Mouse (Mus musculus) layer of hippocampus, postnatal 10 days (tissue): ENCODE data around the gene Zkscan14. TPM values are rescaled to one million over a fixed set of nuclear protein-coding genes. Genes with fewer than 3 reads are reported as not detected.

Experiments used
- DNase-seq, 2 experiments: peaks; one replicate each; pipeline ENCODE4 v3.0.0; 2021; ENCODE audit warnings: low spot score in 2 of 2
- total RNA-seq, 2 experiments: library from RNA; stranded (reverse); gene quantifications; 2 replicates each; pipeline ENCODE4 v1.2.3; 2021

Zkscan14 gene
- total RNA-seq, 2 experiments from 2014 or later: 9.4 to 9.9 TPM

DNA sequence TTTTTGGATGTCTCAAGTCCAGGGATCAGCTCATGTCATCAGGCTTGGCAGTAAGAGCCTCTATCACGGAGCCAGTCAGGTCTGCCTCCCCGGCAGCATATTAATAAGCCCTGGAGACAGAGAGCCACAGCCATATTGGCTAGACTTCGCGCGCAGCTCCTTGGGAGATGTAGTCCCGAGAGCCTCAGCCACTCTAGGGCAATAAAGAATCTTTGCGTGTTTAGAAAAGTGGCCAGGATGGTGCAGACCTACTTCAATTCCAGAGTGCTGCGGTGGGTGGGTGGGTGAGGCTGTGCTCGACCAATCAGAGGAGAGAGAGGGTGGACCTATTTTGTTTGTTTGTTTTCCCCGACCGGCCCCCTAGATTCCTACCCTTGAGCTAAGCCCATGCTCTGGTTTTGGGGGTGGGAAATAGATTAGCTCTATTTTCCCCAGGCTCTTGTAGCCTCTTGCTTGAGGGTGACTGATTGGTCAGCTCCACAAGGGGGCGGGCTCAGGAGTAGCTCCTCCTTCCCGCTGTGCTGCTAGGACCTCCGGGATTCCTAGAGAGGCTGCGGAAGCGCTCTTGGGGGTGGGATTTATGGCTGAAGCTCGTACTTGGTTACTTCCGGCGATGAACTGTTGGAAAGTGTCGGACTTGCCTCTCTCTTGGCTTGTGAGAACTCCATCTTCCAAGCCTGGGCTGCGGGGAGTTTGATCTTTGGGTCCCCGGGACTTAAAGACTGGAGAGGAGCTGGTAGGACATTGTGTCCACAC lies 2.4 kb upstream of the Zkscan14 start, which contains the start of gene Zkscan5:
Zkscan5 (plus strand) TSS at position 627 of the 756 bp plus-strand sequence.
- DNase-seq: peak; percentile 97 to 98

DNA sequence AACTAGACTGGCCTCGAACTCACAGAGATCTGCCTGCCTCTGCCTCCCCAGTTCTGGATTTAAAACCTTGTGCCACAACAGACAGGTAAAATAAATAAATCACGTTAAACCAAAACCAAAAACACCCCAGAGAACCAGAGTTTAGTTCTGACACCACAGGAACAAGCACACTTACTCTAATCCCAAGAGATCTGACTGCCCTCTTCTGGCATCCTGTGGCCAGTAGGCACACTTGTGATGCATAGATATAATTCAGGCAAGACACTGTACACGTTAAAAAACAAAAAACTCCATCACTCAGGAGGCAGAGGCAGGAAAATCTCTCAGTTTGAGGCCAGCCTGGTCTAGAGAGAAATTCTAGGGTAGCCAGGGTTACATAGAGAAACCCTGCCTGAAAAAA lies 778 bp upstream of the Zkscan14 start:
- no peak for DNase-seq

DNA sequence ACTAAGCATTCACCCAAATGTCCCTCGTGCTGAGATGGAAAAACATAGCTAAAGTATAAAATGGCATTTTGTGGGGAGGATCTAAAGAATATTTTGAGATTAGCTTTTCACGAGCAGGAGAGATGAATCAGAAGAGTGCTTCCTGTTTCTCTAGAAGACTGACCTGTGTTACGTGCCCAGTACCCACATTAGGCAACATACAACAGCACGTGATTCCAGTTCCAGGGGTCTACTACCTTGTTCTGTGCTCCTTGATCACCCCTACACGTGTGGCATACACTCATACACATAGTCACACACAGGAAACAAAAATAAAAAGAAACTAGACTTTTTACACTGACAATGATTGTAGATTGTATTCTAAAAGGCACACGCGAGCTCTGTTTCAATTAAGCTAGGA lies 1.3 kb downstream of the Zkscan14 start:
- no peak for DNase-seq

DNA sequence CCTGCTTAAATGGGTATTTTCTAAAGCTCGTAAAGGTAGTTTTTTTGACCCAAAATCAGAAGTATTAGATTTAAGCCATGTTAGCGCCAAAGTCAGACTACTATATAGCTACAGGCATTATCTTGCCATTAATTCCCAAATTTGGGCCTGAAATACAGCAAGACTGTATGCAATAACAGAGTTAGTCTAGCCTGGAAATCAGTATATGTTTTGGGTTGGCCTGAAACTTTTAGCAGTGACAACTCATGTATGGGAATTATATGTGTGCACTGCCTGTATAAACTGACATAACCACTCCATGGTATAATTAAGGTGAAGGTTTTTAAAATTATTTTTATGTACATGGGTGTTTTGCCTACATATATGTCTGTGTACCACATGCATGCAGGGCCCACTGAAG lies 9.7 kb downstream of the Zkscan14 start, which contains the start of gene Atp5j2:
Atp5j2 (minus strand) TSS at position 101 of the 400 bp plus-strand sequence.
- no peak for DNase-seq

DNA sequence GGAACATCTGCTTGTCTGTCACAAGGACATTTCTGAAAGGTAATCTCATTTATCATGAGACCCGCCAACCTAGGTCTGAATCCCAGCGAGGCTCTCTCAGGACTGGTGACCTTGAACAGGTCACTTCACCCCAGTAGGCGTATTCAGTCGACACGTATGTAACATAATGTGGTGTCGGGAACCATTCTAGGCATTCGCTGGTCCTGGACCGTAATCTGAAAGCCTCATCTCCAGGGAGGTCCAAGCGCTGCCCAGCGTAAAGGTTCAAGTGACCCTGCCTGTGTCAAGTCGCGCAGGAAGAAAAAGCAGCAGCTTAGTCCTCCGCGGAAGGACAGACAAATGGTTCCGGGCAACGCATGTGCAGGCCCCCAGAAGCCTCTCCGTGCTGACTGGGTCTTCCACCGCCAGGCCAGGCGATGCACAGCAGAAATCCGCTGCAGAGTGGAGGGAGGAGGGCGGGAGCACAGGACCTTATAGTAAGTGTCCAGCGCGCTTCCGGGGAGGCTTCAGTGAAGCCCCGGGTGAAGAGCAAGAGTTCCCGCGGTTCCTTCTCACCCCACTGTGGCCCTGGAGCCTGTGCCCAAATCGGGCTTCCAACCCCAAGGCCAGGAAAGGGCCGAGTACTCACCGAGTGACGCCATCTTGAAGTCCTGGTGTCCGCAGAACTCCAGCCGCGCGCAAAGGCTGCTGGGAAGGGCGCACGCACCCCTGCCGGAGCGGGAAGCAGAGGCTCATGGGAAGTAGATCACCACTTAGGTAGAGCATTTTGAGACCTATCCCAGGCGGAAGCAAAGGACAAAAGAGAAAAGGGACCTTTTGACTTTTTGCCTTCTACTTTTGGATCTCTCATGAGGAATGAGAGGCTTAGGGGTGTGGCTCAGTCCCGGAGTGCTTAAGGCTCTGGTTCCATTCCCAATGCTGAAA lies 10.5 kb downstream of the Zkscan14 start:
- peak; percentile 84 to 91 for DNase-seq

DNA sequence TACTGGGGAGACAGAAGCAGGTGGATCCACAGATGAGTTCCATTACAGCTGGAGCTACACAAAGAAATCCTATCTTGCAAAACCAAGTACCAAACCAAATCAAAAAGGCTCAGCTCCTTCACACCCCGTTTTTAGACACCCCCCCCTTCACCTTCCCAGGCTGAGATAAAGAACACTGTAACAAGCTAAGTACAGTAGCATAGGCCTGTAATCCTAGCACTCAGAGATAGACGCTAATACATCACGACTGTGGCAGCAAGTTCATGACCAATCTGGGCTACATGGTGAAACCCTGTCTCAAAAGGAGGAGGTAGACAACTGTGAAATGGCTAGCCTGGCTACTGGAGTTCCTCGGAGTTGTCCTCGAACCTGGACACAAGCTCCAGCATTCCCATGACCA lies 11.3 kb downstream of the Zkscan14 start:
- no peak for DNase-seq

DNA sequence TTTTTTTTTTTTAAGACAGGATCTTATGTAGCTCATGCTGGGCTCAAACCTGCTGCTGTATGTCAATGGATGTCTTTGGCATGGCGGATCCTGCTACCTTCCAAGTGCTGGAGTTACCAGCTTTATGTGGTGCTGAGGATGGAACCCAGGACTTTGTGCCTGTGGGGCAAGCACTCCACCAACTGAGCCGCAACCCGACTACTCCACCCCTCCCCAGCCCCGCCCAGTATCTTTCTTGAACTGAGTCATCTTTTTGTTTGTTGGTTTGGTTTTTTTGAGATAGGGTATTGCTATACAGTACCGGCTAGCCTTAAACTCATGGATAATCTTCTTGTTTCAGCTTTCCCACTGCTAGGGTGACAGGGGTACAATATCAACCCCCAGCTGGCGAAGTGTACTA lies 12.3 kb downstream of the Zkscan14 start:
- no peak for DNase-seq

DNA sequence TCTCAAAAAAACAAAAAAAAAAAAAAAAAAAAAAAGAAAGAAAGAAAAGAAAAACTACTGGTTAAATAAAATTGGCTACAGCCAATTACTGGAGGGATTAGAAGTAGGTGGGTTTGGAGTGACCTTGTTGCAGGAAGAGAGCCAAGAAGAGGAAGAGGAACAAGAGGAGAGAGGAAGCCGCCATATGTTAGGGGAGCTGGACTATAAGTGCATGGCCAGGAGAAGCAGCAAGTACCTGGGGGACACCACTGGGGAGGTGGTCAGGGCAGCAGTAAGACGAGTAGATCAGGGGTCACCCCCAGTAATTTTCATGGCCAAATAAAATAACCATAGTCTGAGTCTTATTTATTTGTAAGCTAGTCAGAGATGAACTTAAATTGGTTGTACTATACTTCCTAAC lies 16.4 kb downstream of the Zkscan14 start:
- no peak for DNase-seq

DNA sequence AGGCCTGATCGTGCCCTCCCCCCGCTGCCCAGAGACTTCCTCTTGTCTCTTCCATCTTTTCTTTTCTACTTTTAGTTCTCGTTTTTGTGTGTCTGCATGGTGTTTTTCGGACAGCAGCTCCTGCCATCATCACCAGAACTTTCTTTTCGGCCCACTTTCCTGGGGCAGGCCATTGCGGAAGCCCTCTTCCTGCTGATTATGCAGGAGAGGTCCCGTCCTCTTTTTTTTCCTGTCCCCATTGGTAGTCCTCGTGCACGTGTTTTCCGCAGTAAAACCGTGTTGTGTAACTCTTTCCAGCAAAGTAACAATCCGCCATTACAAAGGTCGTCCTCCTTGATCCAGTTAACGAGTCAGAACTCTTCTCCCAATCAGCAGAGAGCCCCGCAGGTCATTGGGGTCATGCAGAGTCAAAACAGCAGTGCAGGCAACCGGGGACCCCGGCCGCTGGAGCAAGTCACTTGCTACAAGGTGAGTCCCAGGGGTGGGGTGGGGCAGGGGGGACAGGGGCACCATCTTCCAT lies 23.1 kb downstream of the Zkscan14 start:
- no peak for DNase-seq

DNA sequence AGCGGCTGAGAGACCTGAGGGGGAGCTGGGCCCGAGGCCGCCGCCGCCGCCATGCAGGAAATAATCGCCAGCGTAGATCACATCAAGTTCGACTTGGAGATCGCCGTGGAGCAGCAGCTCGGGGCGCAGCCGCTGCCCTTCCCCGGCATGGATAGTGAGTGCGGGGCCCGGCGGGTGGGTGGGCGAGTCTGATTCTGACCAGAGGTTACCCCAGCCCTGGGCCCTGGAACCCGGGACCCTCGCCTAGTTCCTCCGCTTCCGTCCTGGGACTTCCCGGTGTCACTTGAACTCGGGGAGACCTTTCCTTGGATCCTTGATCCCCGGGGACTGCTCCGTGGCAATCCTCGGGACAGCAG lies 34.4 kb downstream of the Zkscan14 start:
- DNase-seq: no peak

DNA sequence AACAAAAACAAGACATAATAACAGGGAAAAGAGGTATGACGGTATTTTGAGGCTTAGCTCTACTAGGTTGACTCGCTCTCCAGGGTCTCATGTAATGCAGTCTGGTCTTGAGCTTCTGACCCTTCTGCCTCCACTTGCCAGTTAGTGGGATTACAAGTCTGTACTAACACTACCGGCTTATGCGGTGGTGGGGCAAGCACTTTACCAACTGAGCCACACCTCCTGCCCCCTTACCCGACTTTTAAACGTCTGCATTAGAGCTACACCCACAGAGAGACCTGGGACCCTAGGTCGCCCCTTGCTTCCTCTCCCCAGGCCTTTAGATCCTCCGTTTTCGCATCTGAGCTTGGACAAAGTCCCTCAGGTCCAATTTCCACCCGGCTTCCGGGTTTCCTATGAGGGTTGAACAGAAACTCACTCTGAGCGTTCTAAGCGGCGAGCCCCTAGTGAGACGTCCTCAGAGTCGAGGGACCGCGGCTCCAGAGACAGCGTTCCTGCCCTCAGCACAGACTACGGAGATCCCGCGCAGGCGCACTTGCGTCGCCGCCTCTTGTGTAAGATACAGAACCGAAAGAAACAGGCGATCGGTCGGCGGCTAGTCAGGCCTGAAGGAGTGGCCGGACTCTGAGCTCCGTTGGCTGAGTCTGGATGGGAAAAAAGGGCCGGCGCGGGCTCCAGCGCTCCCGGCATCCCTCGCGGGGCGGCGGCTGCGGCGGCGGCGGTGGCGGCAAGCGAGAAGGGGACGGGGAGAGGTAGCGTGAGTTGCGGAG lies 34.9 kb downstream of the Zkscan14 start, which contains the start of the genes Ptcd1 and Cpsf4:
Ptcd1 (minus strand) TSS at position 573 of the 770 bp plus-strand sequence.
Cpsf4 (plus strand) TSS at position 678 of the 770 bp plus-strand sequence.
- peak; percentile 98 to 99 for DNase-seq

DNA sequence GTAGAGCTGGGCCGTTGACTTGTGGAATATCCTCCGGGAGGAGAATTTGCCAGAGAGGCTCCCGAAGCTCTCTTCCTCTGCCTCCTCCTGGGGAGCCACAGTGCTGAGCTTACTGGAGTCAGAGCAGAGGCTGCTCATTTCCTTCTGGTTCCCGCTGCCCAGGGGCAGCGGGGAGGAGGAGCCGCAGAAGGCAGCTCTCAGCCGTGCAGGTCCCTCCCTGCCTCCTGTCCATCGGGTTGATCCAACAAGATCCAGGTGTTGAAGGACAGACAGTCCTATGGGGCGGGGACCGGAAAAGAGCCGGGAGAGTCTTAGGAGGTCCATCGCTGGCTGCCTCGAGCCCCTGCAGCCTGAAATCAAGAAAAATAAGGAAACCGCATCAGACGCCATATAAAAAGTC lies 36.5 kb downstream of the Zkscan14 start:
- no peak for DNase-seq

DNA sequence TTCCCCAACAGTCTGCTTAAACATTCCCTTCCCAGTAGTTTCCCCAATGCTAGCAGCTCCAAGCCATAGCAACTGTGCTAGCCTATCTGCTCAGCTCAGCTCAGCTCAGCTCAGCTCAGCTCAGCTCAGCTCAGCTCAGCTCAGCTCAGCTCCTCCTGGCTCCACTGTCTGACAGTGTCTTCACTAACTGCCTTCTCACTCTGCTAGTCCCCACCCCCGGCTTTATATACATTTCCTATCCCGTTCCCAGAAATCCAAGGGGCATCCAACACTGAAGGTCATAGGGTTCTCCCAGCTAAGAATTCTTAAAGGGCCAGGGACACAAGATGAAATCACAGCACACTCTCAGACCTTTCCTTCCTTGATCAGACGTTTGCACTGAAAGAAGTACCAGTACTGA lies 37.0 kb downstream of the Zkscan14 start:
- DNase-seq: no peak

DNA sequence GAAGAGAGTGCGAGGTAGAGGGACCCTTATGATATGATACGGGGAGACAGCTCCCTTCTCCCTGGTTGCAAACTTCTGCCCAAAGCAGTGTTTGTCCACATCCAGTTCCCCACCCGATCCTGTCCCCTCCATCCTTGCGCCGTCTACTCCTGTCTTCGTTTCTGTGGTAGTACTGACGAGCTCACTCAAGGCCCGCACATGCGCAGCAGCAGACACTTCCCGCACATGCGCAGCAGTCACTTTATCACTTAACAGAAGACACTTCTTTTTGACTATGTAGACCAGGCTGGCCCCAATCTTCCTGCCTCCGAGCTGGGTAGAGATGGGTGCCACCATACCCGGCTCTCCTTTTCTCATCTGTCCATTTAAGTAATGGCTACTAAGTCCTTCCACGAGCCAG lies 40.3 kb downstream of the Zkscan14 start:
- no peak for DNase-seq

DNA sequence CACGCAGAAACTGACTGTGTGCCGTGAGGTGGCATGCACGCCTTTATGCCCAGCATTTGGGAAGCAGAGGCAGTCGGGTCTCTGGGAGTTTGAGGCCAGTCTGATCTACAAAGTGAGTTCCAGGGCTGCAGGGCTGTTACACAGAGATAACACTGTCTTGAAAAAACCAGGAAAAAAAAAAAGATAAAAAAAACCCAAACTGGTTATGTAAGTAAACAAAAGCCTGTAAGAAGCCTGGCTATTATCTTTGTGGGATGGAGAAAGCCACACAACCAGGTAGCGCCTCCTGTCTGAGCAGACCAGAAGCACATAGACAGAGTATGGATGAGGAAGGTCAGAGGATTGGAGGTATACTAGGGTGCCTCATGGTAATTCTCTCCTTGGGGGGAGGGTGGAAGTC lies 49.0 kb downstream of the Zkscan14 start:
- DNase-seq: no peak

DNA sequence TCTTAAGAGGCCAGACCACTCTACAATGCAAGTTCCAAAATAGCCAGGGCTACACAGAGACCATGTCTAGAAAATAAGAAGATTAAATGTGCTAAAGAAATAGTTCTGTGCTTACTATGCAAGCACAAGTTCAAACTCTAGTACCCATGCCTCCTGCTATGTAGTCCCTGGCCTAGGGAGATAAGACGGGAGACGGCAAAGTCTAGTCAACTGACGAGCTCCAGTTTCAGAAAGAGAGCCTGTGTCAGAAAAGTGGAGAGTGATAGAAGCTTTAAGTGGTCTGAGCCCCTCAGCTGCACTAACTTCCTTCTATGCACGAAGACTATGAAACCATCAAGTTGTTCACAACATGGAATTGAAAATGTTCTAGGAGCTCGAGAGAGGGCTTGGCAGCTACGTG lies 52.4 kb downstream of the Zkscan14 start:
- DNase-seq: no peak

DNA sequence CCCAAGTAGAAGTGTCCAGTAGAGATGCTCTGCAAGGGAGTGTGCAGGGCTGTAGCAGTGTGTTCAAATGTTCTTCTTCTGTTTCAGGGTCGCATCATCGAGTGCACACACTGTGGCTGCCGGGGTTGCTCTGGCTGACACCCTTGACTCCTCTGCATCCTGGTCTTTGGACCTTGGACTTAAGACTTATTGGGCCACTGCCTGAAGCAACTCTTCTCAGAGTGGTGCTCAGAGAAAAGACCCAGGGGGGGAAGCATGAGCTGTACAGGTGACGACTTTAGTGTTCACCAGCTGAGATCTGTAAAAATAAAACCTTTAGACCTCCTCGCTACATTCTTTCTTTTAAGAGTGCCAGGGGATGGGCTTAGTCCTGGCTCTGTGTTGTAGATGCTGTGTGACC lies 53.9 kb downstream of the Zkscan14 start:
- no peak for DNase-seq
